Mouse (Mus musculus): ENCODE measurements at regions not wholly inside any gene's neighbourhood (a gene's known extent, or its start where the extent isn't known, plus 50 kb on each side); places are given as distances from the start of the nearest gene placed in this dataset.

GRCm38 (mm10) chr2:114898812-114899211, 244.0 kb upstream of the Dph6 start:
- no peak for TF ChIP-seq CTCF (IDR thresholded peaks at IDR 0.05; ENCODE audit: control insufficient read depth, insufficient read depth, insufficient read length)
- no peak for TF ChIP-seq MAX (IDR thresholded peaks at IDR 0.05)
- TF ChIP-seq MYOD1 (IDR thresholded peaks at IDR 0.05; ENCODE audit: control insufficient read depth, insufficient read length, low read depth) = no peak
- no peak for TF ChIP-seq USF1 (IDR thresholded peaks at IDR 0.05; ENCODE audit: low read depth)

Measured in C2C12 (cell line).